Mouse (Mus musculus) limb, embryonic 14.5 days (tissue): Measurements from ENCODE around the gene Vsx1. TPM values are rescaled to one million over a fixed set of nuclear protein-coding genes. Genes with fewer than 3 reads are reported as not detected.
A peak's percentile ranks its signal among the peaks of the same experiment; 100 is the strongest.

Source experiments
- ATAC-seq: fragments of 200-750 bp; cut with Nextera tagmentation; 2 replicates; pipeline ENCODE4 v1.8.0; 2017; ENCODE audit warnings: low read depth, moderate number of reproducible peaks, moderate TSS enrichment; ENCODE audit not compliant: low FRiP score
- DNase-seq: peaks from one replicate; pipeline ENCODE4 v3.0.0-alpha.2; 2015; ENCODE audit warnings: low spot score
- H3K27ac ChIP-seq: fragments of 300-500 bp; sonication (generic); replicated peaks from 2 replicates; pipeline ENCODE4 v1.5.1; 2014; ENCODE audit warnings: low read depth, mild to moderate bottlenecking, low read length, moderate library complexity, mixed read lengths
- H3K27me3 ChIP-seq: fragments of 300-500 bp; sonication (generic); 2 replicates; pipeline ENCODE4 v1.6.1; 2014; ENCODE audit warnings: low read length, mixed read lengths; ENCODE audit not compliant: control insufficient read depth, insufficient read depth
- H3K36me3 ChIP-seq: fragments of 300-500 bp; sonication (generic); 2 replicates; pipeline ENCODE4 v1.6.1; 2014; ENCODE audit warnings: mild to moderate bottlenecking, low read length, moderate library complexity, mixed read lengths; ENCODE audit not compliant: control insufficient read depth, insufficient read depth
- H3K4me1 ChIP-seq: fragments of 300-500 bp; sonication (generic); 2 replicates; pipeline ENCODE4 v1.6.1; 2014; ENCODE audit warnings: antibody characterized with exemption, low read length, mixed read lengths; ENCODE audit not compliant: control insufficient read depth, insufficient read depth
- H3K4me2 ChIP-seq: fragments of 300-500 bp; sonication (generic); replicated peaks from 2 replicates; pipeline ENCODE4 v1.6.1; 2014; ENCODE audit warnings: low read depth, mild to moderate bottlenecking, low read length, moderate library complexity; ENCODE audit not compliant: severe bottlenecking
- H3K4me3 ChIP-seq: fragments of 300-500 bp; sonication (generic); replicated peaks from 2 replicates; pipeline ENCODE4 v1.5.1; 2014; ENCODE audit warnings: low read length
- H3K9ac ChIP-seq: fragments of 300-500 bp; sonication (generic); 2 replicates; pipeline ENCODE4 v1.6.1; 2014; ENCODE audit warnings: mild to moderate bottlenecking, low read depth, low read length, moderate library complexity; ENCODE audit not compliant: severe bottlenecking
- H3K9me3 ChIP-seq: fragments of 300-500 bp; sonication (generic); 2 replicates; pipeline ENCODE4 v1.6.1; 2016; ENCODE audit warnings: low read length; ENCODE audit not compliant: control insufficient read depth
- POLR2A ChIP-seq: fragments of 200-500 bp; IDR thresholded peaks from 2 replicates; pipeline ENCODE4 v1.8.0; 2012; ENCODE audit warnings: inconsistent platforms, mild to moderate bottlenecking, moderate library complexity, borderline replicate concordance; ENCODE audit not compliant: insufficient read depth, insufficient read length; ENCODE audit errors: extremely low read depth
- WGBS: fragments of 180-500 bp; shearing (Covaris S2); extraction: QIAGEN DNeasy Blood & Tissue Kit; methylation state at CpG from one replicate; pipeline ENCODE4 v1.1.7; 2014; 5-methylcytosine and 5-hydroxymethylcytosine counted together
- polyA plus RNA-seq, 2 experiments: library from polyadenylated mRNA; depleted of rRNA in 1 of 2; stranded (reverse) in 1 of 2; unstranded in 1 of 2; fragments of >200 nt; fragmentation: Nextera tagmentation in 1 of 2; extraction: Ambion mirVana in 1 of 2; gene quantifications; 2 replicates each; pipeline versions ENCODE4 v1.2.1 to v1.2.3; 2012 to 2014

The Vsx1 gene
- polyA plus RNA-seq, 2 experiments, result 0.03 TPM; not detected in 1

GRCm38 (mm10) chr2:150681581-150681980 is 7.6 kb downstream of the Vsx1 start:
- no peak for TF ChIP-seq POLR2A
- H3K4me2 ChIP-seq, result no peak overlapping the region
- peaks cover 3% of the 10 kb centered on the region; the same call in 1 of the 2 replicates for H3K27me3 ChIP-seq
- no peaks in the 10 kb centered on the region for H3K36me3 ChIP-seq
- DNase-seq (no peak), ATAC-seq (no peak)
- no peaks in the 10 kb centered on the region for H3K4me1 ChIP-seq
- H3K9ac ChIP-seq, result no peak overlapping the region
- WGBS, result 69% methylated on average over 4 of the region's 4 CpGs
- no peak overlapping the region for H3K4me3 ChIP-seq
- no peak overlapping the region for H3K27ac ChIP-seq
- H3K9me3 ChIP-seq, result no peaks in the 10 kb centered on the region

DNA sequence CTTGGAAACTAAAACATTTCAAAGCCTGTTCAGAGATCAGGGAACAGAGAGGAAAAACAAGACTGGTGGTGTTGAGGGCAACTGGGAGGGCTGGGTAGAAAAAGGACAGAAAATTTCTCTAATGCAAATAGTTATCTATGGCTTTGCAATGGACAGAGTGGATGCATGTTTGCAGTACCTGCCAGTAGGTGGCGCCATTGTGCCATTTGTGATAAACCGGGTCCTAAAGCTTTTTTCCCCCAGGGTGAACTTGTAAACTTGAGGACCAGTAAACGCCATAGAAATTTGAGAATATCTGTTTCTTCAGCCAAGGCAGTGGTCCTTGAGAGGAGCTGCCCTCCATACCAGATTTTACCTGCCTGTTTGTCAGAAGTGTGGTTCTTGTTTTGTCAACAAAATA is 10.8 kb downstream of the Vsx1 start:
- H3K27me3 ChIP-seq, result no peaks in the 10 kb centered on the region
- no peak overlapping the region for H3K27ac ChIP-seq
- 0% methylated on average over 3 of the region's 3 CpGs for WGBS
- H3K36me3 ChIP-seq, result no peaks in the 10 kb centered on the region
- DNase-seq (peak; percentile 81), ATAC-seq (peak; percentile 43; the same call in 1 of the 2 replicates)
- no peaks in the 10 kb centered on the region for H3K9me3 ChIP-seq
- no peak overlapping the region for H3K4me2 ChIP-seq
- TF ChIP-seq POLR2A, result no peak
- H3K9ac ChIP-seq, result no peak overlapping the region
- no peaks in the 10 kb centered on the region for H3K4me1 ChIP-seq
- no peak overlapping the region for H3K4me3 ChIP-seq

GRCm38 (mm10) chr2:150675525-150675924 is 13.6 kb downstream of the Vsx1 start:
- TF ChIP-seq POLR2A, result no peak
- Histone ChIP-seq H3K4me1 (no peaks in the 10 kb centered on the region), H3K36me3 (no peaks in the 10 kb centered on the region), H3K27me3 (no peaks in the 10 kb centered on the region), H3K9me3 (no peaks in the 10 kb centered on the region), H3K4me3 (no peak overlapping the region), H3K27ac (no peak overlapping the region), H3K9ac (no peak overlapping the region), H3K4me2 (no peak overlapping the region)
- 34% methylated on average over 1 of the region's 1 CpGs for WGBS
- ATAC-seq (no peak), DNase-seq (no peak)

GRCm38 (mm10) chr2:150674900-150675299 is 14.3 kb downstream of the Vsx1 start:
- ATAC-seq (no peak), DNase-seq (peak; percentile 73)
- H3K27ac ChIP-seq, result no peak overlapping the region
- H3K4me3 ChIP-seq, result no peak overlapping the region
- TF ChIP-seq POLR2A, result no peak
- H3K36me3 ChIP-seq, result no peaks in the 10 kb centered on the region
- WGBS, result 7% methylated on average over 2 of the region's 2 CpGs
- H3K9me3 ChIP-seq, result no peaks in the 10 kb centered on the region
- H3K4me1 ChIP-seq, result no peaks in the 10 kb centered on the region
- H3K9ac ChIP-seq, result no peak overlapping the region
- H3K27me3 ChIP-seq, result no peaks in the 10 kb centered on the region
- no peak overlapping the region for H3K4me2 ChIP-seq

- Histone ChIP-seq H3K4me2 (no peak overlapping the region), H3K36me3 (no peaks in the 10 kb centered on the region), H3K4me1 (no peaks in the 10 kb centered on the region), H3K27me3 (no peaks in the 10 kb centered on the region), H3K27ac (no peak overlapping the region), H3K4me3 (no peak overlapping the region), H3K9me3 (no peaks in the 10 kb centered on the region), H3K9ac (no peak overlapping the region)
- DNase-seq (no peak), ATAC-seq (no peak)
- 78% methylated on average over 11 of the region's 11 CpGs for WGBS
- TF ChIP-seq POLR2A, result no peak
These were observed 15.2 kb downstream of the Vsx1 start for GRCm38 (mm10) chr2:150673929-150674328.
